Mouse (Mus musculus): ENCODE measurements around the gene Phactr2. TPM values are rescaled to one million over a fixed set of nuclear protein-coding genes. Genes with fewer than 3 reads are reported as not detected.

The Phactr2 gene
- polyA plus RNA-seq, 1 experiment from 2014 or later, result 8.1 TPM

DNA sequence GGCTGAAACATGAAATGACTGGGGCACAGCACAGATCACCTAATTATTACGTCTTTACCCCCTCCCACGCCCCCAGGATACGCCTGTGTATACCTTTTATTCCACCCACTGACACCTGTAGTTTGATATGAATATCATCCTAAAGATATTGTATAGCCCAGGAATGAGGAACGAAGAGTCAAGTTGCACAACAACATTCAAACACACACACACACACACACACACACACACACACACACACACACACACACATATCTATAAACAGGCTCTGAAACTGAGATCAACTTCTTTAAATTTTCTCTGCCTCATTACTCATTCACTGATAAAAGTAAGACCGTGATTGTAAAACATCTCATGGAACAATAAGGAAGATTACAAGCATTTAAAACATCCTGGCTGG lies 197.9 kb downstream of the Phactr2 start:
- H3K27me3 ChIP-seq (replicated peaks; ENCODE audit: control insufficient read depth, insufficient read depth, low read length), result no peaks in the 10 kb centered on the region
- H3K4me1 ChIP-seq (replicated peaks; ENCODE audit: control insufficient read depth, insufficient read depth, low read length), result no peaks in the 10 kb centered on the region
- H3K27ac ChIP-seq (ENCODE audit: low read length), result no peak overlapping the region
- no peaks in the 10 kb centered on the region for H3K36me3 ChIP-seq (ENCODE audit: control insufficient read depth, insufficient read depth)
- no peak overlapping the region for H3K4me3 ChIP-seq (replicated peaks; ENCODE audit: low read length)
- H3K9me3 ChIP-seq (ENCODE audit: control insufficient read depth, low read length), result no peaks in the 10 kb centered on the region
- ATAC-seq, result no peak
- no peak overlapping the region for H3K4me2 ChIP-seq (ENCODE audit: low read length)
- H3K9ac ChIP-seq (replicated peaks; ENCODE audit: low read depth, low read length), result no peak overlapping the region
- 96% methylated on average over 5 of the region's 5 CpGs for WGBS

DNA sequence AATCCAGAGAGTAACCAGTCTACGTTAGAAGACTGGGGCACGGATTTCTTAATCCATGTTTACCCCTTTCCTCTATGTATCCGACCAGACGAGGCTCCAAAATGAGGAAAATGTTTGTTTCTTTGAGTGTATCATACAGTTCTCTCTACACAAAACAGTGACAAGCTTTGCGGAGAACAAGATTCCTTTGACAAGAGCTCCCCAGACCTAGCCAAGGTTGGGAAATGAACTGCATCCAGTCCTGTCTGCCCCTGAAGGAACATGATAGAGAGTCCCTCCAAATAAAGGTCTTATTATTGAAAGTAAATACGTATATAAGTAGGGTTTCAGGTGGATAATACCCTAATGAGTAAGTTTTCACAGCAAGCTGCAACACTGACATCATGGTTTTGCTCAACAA lies 199.1 kb downstream of the Phactr2 start:
- no peak for ATAC-seq
- no peak overlapping the region for H3K4me3 ChIP-seq (replicated peaks; ENCODE audit: low read length)
- no peak overlapping the region for H3K4me2 ChIP-seq (ENCODE audit: low read length)
- 85% methylated on average over 6 of the region's 6 CpGs for WGBS
- H3K27ac ChIP-seq (ENCODE audit: low read length), result no peak overlapping the region
- no peaks in the 10 kb centered on the region for H3K4me1 ChIP-seq (replicated peaks; ENCODE audit: control insufficient read depth, insufficient read depth, low read length)
- no peak overlapping the region for H3K9ac ChIP-seq (replicated peaks; ENCODE audit: low read depth, low read length)
- no peaks in the 10 kb centered on the region for H3K9me3 ChIP-seq (ENCODE audit: control insufficient read depth, low read length)
- H3K36me3 ChIP-seq (ENCODE audit: control insufficient read depth, insufficient read depth), result no peaks in the 10 kb centered on the region
- H3K27me3 ChIP-seq (replicated peaks; ENCODE audit: control insufficient read depth, insufficient read depth, low read length), result no peaks in the 10 kb centered on the region

GRCm38 (mm10) chr10:13274699-13275098 lies 199.5 kb downstream of the Phactr2 start:
- Histone ChIP-seq H3K4me3 (replicated peaks; ENCODE audit: low read length) (no peak overlapping the region), H3K36me3 (ENCODE audit: control insufficient read depth, insufficient read depth) (no peaks in the 10 kb centered on the region), H3K4me2 (ENCODE audit: low read length) (no peak overlapping the region), H3K27ac (ENCODE audit: low read length) (no peak overlapping the region), H3K4me1 (replicated peaks; ENCODE audit: control insufficient read depth, insufficient read depth, low read length) (no peaks in the 10 kb centered on the region), H3K27me3 (replicated peaks; ENCODE audit: control insufficient read depth, insufficient read depth, low read length) (no peaks in the 10 kb centered on the region), H3K9ac (replicated peaks; ENCODE audit: low read depth, low read length) (no peak overlapping the region), H3K9me3 (ENCODE audit: control insufficient read depth, low read length) (no peaks in the 10 kb centered on the region)
- ATAC-seq, result no peak
- WGBS, result 91% methylated on average over 4 of the region's 4 CpGs

- Histone ChIP-seq H3K4me1 (replicated peaks; ENCODE audit: control insufficient read depth, insufficient read depth, low read length) (no peaks in the 10 kb centered on the region), H3K9ac (replicated peaks; ENCODE audit: low read depth, low read length) (no peak overlapping the region), H3K4me2 (ENCODE audit: low read length) (no peak overlapping the region), H3K27ac (ENCODE audit: low read length) (no peak overlapping the region), H3K4me3 (replicated peaks; ENCODE audit: low read length) (no peak overlapping the region), H3K27me3 (replicated peaks; ENCODE audit: control insufficient read depth, insufficient read depth, low read length) (no peaks in the 10 kb centered on the region), H3K9me3 (ENCODE audit: control insufficient read depth, low read length) (no peaks in the 10 kb centered on the region), H3K36me3 (ENCODE audit: control insufficient read depth, insufficient read depth) (no peaks in the 10 kb centered on the region)
- 90% methylated on average over 1 of the region's 1 CpGs for WGBS
- ATAC-seq, result no peak
Observed at GRCm38 (mm10) chr10:13273756-13274155, 200.5 kb downstream of the Phactr2 start.

- no peak for ATAC-seq
- Histone ChIP-seq H3K27ac (ENCODE audit: low read length) (no peak overlapping the region), H3K27me3 (replicated peaks; ENCODE audit: control insufficient read depth, insufficient read depth, low read length) (no peaks in the 10 kb centered on the region), H3K4me1 (replicated peaks; ENCODE audit: control insufficient read depth, insufficient read depth, low read length) (no peaks in the 10 kb centered on the region), H3K9me3 (ENCODE audit: control insufficient read depth, low read length) (no peaks in the 10 kb centered on the region), H3K4me2 (ENCODE audit: low read length) (no peak overlapping the region), H3K4me3 (replicated peaks; ENCODE audit: low read length) (no peak overlapping the region), H3K9ac (replicated peaks; ENCODE audit: low read depth, low read length) (no peak overlapping the region), H3K36me3 (ENCODE audit: control insufficient read depth, insufficient read depth) (no peaks in the 10 kb centered on the region)
- 92% methylated on average over 8 of the region's 8 CpGs for WGBS
Observed at GRCm38 (mm10) chr10:13271716-13272115, 202.5 kb downstream of the Phactr2 start.

DNA sequence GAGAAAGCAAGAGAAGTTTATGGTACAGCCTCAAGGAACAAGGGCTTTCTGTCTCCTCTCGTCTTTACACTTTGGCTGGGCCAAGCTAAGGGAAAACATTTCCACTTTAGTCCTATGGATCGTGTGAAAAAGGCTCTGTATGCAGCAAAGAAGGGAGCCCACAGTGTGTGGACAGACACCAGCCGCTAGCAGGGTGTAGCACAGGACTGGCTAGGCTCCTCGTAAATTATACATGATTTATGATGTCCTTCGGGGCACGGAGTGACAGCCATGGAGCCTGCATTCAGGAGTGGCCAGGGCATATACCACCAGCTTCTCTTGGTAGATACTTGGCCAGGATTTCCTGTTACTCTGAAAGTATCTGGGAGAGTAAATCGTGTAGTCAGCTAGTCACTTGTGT lies 203.1 kb downstream of the Phactr2 start:
- WGBS, result 93% methylated on average over 7 of the region's 7 CpGs
- Histone ChIP-seq H3K4me2 (ENCODE audit: low read length) (no peak overlapping the region), H3K27me3 (replicated peaks; ENCODE audit: control insufficient read depth, insufficient read depth, low read length) (no peaks in the 10 kb centered on the region), H3K36me3 (ENCODE audit: control insufficient read depth, insufficient read depth) (no peaks in the 10 kb centered on the region), H3K9me3 (ENCODE audit: control insufficient read depth, low read length) (no peaks in the 10 kb centered on the region), H3K9ac (replicated peaks; ENCODE audit: low read depth, low read length) (no peak overlapping the region), H3K4me1 (replicated peaks; ENCODE audit: control insufficient read depth, insufficient read depth, low read length) (no peaks in the 10 kb centered on the region), H3K4me3 (replicated peaks; ENCODE audit: low read length) (no peak overlapping the region), H3K27ac (ENCODE audit: low read length) (no peak overlapping the region)
- ATAC-seq, result no peak

DNA sequence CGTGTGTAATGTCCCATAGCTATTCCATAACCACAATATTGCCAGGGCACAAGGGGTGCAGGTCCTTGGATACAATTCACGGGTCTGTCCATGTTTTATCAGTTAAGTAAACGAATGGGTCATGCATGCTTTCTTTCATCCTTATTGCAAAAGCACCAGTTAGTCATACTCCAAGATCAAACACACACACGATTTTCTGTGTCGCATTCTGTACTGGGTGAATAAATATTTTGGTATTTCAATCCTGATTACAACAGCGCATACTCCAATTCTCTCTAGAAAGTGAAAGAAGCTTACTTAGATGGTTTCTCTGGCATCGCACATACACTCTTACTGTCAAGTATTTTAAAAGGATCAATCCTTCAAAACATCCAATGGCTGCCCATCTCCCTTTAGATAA lies 203.9 kb downstream of the Phactr2 start:
- Histone ChIP-seq H3K4me1 (replicated peaks; ENCODE audit: control insufficient read depth, insufficient read depth, low read length) (no peaks in the 10 kb centered on the region), H3K36me3 (ENCODE audit: control insufficient read depth, insufficient read depth) (no peaks in the 10 kb centered on the region), H3K27me3 (replicated peaks; ENCODE audit: control insufficient read depth, insufficient read depth, low read length) (no peaks in the 10 kb centered on the region), H3K27ac (ENCODE audit: low read length) (no peak overlapping the region), H3K4me3 (replicated peaks; ENCODE audit: low read length) (no peak overlapping the region), H3K9me3 (ENCODE audit: control insufficient read depth, low read length) (no peaks in the 10 kb centered on the region), H3K4me2 (ENCODE audit: low read length) (no peak overlapping the region), H3K9ac (replicated peaks; ENCODE audit: low read depth, low read length) (no peak overlapping the region)
- no peak for ATAC-seq
- whole genome bisulfite sequencing, result 93% methylated on average over 7 of the region's 7 CpGs

DNA sequence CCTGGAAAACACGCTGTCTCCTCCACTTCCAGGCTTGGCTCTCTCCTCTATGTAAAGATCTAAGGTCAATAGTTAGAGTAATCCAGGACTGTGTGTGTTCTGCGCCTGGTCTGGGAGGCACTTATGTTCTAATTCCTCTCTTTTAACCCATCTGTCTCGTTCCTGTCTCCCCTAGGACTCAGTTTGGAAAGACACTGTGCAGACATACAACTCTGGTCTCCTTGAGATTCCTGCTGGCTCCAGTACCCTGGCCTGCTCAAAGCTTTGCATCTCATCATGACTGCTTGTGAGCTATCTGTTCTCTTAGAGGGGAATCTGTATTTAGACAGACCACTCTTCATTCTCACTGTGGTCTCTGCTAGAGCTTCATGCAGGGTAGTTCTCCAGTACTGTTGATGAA lies 215.0 kb downstream of the Phactr2 start:
- Histone ChIP-seq H3K36me3 (ENCODE audit: control insufficient read depth, insufficient read depth) (no peaks in the 10 kb centered on the region), H3K27ac (ENCODE audit: low read length) (no peak overlapping the region), H3K9ac (replicated peaks; ENCODE audit: low read depth, low read length) (no peak overlapping the region), H3K4me2 (ENCODE audit: low read length) (no peak overlapping the region), H3K9me3 (ENCODE audit: control insufficient read depth, low read length) (no peaks in the 10 kb centered on the region), H3K4me1 (replicated peaks; ENCODE audit: control insufficient read depth, insufficient read depth, low read length) (no peaks in the 10 kb centered on the region), H3K27me3 (replicated peaks; ENCODE audit: control insufficient read depth, insufficient read depth, low read length) (no peaks in the 10 kb centered on the region), H3K4me3 (replicated peaks; ENCODE audit: low read length) (no peak overlapping the region)
- 87% methylated on average over 3 of the region's 3 CpGs for WGBS
- no peak for ATAC-seq

DNA sequence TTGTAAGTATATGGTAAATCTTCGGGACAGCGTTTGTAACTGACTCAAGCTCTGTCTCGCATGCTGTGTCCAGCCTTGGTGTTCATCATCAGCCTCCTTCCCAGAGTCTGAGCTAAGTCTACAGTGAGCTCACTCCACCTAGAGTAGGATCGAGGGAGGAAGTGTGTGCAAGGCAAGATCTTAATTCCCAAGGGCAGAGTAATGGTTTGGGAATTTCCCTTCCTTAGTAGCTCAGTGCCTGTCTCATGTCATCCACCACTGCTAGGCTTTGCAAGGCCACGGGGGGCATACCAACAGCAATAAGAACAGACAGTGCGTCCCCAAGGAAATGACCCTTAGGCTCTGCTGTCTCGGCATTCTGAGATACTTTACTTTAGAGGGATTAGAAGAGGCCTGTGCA lies 218.0 kb downstream of the Phactr2 start:
- H3K27me3 ChIP-seq (replicated peaks; ENCODE audit: control insufficient read depth, insufficient read depth, low read length), result no peaks in the 10 kb centered on the region
- H3K4me1 ChIP-seq (replicated peaks; ENCODE audit: control insufficient read depth, insufficient read depth, low read length), result no peaks in the 10 kb centered on the region
- no peak overlapping the region for H3K4me3 ChIP-seq (replicated peaks; ENCODE audit: low read length)
- no peak for ATAC-seq
- H3K9me3 ChIP-seq (ENCODE audit: control insufficient read depth, low read length), result no peaks in the 10 kb centered on the region
- no peak overlapping the region for H3K9ac ChIP-seq (replicated peaks; ENCODE audit: low read depth, low read length)
- H3K27ac ChIP-seq (ENCODE audit: low read length), result no peak overlapping the region
- 82% methylated on average over 7 of the region's 7 CpGs for WGBS
- no peak overlapping the region for H3K4me2 ChIP-seq (ENCODE audit: low read length)
- no peaks in the 10 kb centered on the region for H3K36me3 ChIP-seq (ENCODE audit: control insufficient read depth, insufficient read depth)

DNA sequence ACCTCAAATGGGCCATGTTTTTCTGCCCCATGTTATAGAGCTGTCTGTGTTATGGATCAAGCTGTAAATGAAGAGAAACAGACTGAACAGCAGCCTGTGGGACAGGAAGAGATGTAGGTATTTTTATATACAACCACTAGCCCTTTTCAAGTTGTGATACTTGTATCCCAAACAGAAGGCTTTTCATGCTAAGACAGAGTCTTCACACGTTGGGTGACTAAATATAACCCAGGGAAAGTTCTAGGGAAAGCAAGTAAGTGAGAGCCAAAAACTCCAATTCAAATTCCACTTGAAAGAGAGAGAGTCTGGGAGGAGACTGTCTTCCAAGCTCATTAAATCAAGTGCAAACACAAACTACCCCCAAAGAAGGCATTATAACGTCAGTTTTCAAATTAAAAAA lies 223.9 kb downstream of the Phactr2 start:
- 35% methylated on average over 2 of the region's 2 CpGs for WGBS
- Histone ChIP-seq H3K9ac (replicated peaks; ENCODE audit: low read depth, low read length) (no peak overlapping the region), H3K36me3 (ENCODE audit: control insufficient read depth, insufficient read depth) (no peaks in the 10 kb centered on the region; the same call in 1 of the 2 replicates), H3K4me2 (ENCODE audit: low read length) (no peak overlapping the region), H3K27me3 (replicated peaks; ENCODE audit: control insufficient read depth, insufficient read depth, low read length) (no peaks in the 10 kb centered on the region), H3K9me3 (ENCODE audit: control insufficient read depth, low read length) (no peaks in the 10 kb centered on the region), H3K4me3 (replicated peaks; ENCODE audit: low read length) (no peak overlapping the region), H3K4me1 (replicated peaks; ENCODE audit: control insufficient read depth, insufficient read depth, low read length) (no peaks in the 10 kb centered on the region; the same call in 1 of the 2 replicates), H3K27ac (ENCODE audit: low read length) (no peak overlapping the region)
- ATAC-seq, result no peak
